Mouse (Mus musculus) NIH3T3 (cell line): ENCODE results near the gene Ifnlr1.
"Not testable (repeated sequence)": the region's sequence is repeated elsewhere in the genome, so short reads cannot be mapped to it uniquely, and the experiment has no call there.

ENCODE experiments used
- DNase-seq: peaks from one replicate; pipeline ENCODE4 v3.0.0-alpha.2; 2012; ENCODE audit warnings: low read depth

The Ifnlr1 gene

DNA sequence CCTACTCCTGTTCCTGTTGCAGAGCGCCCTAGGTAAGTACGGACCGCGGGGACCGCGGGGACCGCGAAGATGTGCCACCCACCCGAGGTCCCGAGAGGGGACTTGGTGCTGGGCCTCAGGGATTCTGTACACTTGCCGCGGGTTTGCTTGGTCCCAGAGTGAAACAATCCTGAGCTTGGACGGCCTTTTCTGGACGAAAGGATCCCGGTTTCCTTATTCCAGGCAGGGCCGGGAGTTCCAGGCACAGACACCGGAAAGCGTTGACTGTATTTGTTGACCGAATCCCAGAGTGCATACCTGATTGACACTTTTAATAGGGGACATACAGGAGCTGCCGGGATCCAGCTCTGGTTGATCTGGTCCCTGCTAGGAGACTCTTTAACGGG is 474 bp downstream of the Ifnlr1 start:
- no peak for DNase-seq

GRCm38 (mm10) chr4:135689797-135690196 is 3.7 kb downstream of the Ifnlr1 start:
- DNase-seq, result no peak

DNA sequence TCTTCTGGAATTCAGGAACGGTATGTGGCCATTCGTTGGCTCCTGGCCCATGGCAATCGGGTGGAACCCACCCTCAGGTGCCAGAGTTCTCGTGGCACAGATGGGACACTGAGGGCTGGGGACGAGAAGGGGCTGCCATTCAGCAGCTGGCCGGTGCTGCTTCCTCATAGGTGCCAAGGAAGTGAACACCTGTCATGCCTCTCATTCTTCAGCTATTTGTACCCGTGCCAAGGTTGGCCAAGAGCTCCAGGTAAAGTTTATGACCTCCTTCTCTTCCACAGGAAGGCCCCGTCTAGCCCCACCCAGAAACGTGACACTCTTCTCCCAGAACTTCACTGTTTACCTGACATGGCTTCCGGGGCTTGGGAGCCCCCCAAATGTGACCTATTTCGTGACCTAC is 4.2 kb downstream of the Ifnlr1 start:
- DNase-seq, result no peak

- no peak for DNase-seq
These were observed 6.8 kb downstream of the Ifnlr1 start for GRCm38 (mm10) chr4:135692916-135693315.

GRCm38 (mm10) chr4:135698498-135698897 is 12.4 kb downstream of the Ifnlr1 start:
- no peak for DNase-seq

- no peak for DNase-seq
These were observed 17.4 kb downstream of the Ifnlr1 start for GRCm38 (mm10) chr4:135703497-135703896.

DNA sequence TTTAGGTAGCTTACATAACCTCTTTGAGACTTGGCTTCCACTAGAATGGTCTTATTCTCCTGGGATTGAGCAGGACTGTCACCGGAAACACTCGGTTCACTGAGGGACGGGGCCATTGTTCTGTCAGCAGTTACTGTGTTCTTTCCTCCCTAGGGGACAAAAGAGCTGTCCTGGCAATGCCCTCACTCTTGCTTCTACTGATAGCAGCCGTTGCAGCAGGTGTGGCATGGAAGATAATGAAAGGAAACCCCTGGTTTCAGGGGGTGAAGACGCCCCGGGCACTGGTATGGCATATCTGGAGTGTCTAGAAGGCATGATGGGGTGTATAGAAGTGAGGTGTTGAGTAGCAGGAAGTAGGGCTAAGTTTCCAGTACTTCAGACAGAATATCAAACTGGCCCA is 17.9 kb downstream of the Ifnlr1 start:
- no peak for DNase-seq

- no peak for DNase-seq
These were observed 20.0 kb downstream of the Ifnlr1 start for GRCm38 (mm10) chr4:135706045-135706444.

DNA sequence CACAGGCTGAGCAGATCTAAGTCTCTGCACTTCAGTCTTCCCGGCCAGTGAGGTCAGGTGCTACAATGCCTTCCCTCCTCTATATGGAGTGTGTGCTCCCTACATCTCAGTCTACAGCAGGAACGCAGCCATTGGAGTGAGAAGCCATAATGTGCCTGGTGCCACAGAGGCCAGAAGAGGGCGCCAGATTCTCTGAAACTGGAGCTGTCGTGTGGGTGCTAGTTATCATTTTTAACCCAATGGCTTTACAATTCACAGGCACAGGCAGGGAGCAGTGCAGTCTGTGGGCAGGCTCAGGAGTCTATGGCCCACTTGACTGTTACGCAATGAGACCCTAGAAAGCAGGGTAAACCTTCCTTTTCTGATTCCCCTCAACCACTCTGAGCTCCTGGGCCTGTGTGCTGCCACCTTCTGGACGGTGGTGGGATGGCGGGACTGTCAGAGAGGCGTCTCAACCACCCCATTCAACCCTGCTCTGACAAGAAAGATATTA is 23.0 kb downstream of the Ifnlr1 start:
- DNase-seq, result peak; percentile 63

- no peak for DNase-seq
These were observed 23.5 kb downstream of the Ifnlr1 start for GRCm38 (mm10) chr4:135709621-135710020.

GRCm38 (mm10) chr4:135710392-135710791 is 24.3 kb downstream of the Ifnlr1 start:
- no peak for DNase-seq

- DNase-seq, result peak; percentile 25
These were observed 28.7 kb downstream of the Ifnlr1 start for GRCm38 (mm10) chr4:135714776-135715175.

DNA sequence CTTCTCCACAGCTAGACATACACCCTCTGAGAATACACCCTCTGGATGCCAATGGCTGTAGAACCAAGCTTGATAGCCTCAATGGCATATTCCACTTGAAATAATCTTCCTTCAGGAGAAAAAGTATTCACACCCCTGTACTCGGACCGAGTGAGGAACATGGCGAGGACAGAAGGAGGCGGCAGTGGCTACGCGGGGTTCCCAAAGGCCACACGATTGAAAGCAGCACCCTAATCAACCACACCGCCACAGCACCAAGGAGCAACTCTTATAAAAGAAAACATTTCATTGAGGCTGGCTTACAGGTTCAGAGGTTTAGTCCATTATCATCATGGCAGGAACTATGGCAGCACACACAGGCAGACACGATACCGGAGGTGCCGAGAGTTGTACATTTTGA is 30.4 kb downstream of the Ifnlr1 start:
- not testable (repeated sequence) for DNase-seq

- peak; percentile 8 for DNase-seq
These were observed 36.6 kb downstream of the Ifnlr1 start for GRCm38 (mm10) chr4:135722540-135723290.

- DNase-seq, result no peak
These were observed 40.3 kb downstream of the Ifnlr1 start for GRCm38 (mm10) chr4:135726416-135726815.

- no peak for DNase-seq
These were observed 41.7 kb downstream of the Ifnlr1 start, which contains the start of gene Il22ra1 for GRCm38 (mm10) chr4:135727817-135728216. Gene Il22ra1, plus strand, starts transcription at chr4:135728172.

DNA sequence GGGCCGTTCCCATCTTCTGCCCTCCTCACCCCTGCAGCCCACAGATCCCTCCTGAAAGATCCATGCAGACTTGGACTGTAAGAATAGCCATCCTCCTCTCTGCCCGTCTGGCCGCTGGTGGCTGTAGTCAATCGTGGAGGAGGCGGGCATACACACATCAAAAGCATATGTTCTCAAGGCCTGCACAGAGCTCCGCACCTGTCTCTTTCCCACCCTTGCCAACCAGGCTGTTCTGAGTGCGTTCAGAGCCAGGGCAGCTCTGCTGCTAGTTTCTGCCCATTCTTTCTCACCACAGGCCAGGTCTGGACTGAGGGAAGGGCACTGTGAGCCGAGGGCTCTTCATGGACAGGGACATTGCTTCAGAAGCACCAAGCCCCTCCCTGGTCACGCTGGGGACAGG is 44.1 kb downstream of the Ifnlr1 start:
- DNase-seq, result no peak

- DNase-seq, result no peak
These were observed 44.9 kb downstream of the Ifnlr1 start for GRCm38 (mm10) chr4:135730951-135731350.

DNA sequence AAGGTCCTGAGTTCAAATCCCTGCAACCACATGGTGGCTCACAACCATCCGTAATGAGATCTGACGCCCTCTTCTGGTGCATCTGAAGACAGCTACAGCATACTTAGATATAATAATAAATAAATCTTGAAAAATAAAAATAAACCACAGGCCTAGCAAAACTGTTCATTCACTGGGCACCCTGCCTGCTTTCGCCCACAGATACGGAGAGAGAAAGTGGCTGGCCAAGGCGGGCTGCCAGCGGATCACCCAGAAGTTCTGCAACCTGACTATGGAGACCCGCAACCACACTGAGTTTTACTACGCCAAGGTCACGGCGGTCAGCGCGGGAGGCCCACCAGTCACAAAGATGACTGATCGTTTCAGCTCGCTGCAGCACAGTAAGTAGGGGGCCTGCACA is 47.8 kb downstream of the Ifnlr1 start:
- DNase-seq, result no peak

GRCm38 (mm10) chr4:135736903-135737302 is 50.8 kb downstream of the Ifnlr1 start:
- no peak for DNase-seq

GRCm38 (mm10) chr4:135738237-135738636 is 52.1 kb downstream of the Ifnlr1 start:
- no peak for DNase-seq

- no peak for DNase-seq
These were observed 53.1 kb downstream of the Ifnlr1 start for GRCm38 (mm10) chr4:135739148-135739547.

- DNase-seq, result no peak
These were observed 53.6 kb downstream of the Ifnlr1 start for GRCm38 (mm10) chr4:135739672-135740071.

DNA sequence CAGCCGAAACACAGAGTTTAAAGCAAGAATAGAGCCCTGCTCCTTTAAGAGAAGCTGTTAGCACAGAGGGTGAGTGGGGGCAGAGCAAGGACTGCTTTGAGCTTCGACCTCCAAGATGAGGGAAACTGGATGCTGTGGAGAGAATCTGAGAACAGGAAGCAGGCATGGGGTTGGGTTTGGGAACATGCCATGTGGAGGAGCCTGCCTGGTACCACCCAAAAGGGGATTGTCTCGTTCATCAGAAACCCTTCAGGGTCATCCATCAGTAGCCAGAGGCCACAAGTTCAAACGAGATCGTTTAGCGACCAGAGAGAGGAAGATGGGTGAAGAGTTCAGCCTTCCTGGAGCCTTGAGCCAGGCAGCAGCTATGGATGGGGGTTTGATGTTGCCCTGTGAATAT is 57.4 kb downstream of the Ifnlr1 start:
- DNase-seq, result no peak
